Mouse (Mus musculus): ENCODE results near the gene Pak6. TPM values are rescaled to one million over a fixed set of nuclear protein-coding genes. Genes with fewer than 3 reads are reported as not detected.
A peak's percentile ranks its signal among the peaks of the same experiment; 100 is the strongest.

Pak6 gene
- polyA plus RNA-seq, 1 experiment from 2014 or later = 0.30 TPM

GRCm38 (mm10) chr2:118686693-118687092 lies 23.6 kb downstream of the Pak6 start:
- Histone ChIP-seq H3K27ac (ENCODE audit: low read length) (no peak overlapping the region), H3K27me3 (ENCODE audit: control insufficient read depth, insufficient read depth, low read depth, low read length) (no peaks in the 10 kb centered on the region; the same call in 1 of the 2 replicates), H3K4me3 (ENCODE audit: low read depth, low read length) (no peak overlapping the region), H3K4me2 (ENCODE audit: low read depth, low read length) (no peak overlapping the region), H3K36me3 (ENCODE audit: control insufficient read depth, insufficient read depth) (no peaks in the 10 kb centered on the region), H3K4me1 (ENCODE audit: control insufficient read depth, low read depth, low read length) (no peaks in the 10 kb centered on the region), H3K9me3 (replicated peaks; ENCODE audit: control insufficient read depth, low read length) (no peaks in the 10 kb centered on the region), H3K9ac (ENCODE audit: low read depth, low read length) (no peak overlapping the region)
- ATAC-seq (ENCODE audit: low read depth) = no peak
- 59% methylated on average over 8 of the region's 8 CpGs for WGBS (ENCODE audit: insufficient replicate concordance)

- H3K27me3 ChIP-seq (ENCODE audit: control insufficient read depth, insufficient read depth, low read depth, low read length) = no peaks in the 10 kb centered on the region; the same call in 1 of the 2 replicates
- 80% methylated on average over 3 of the region's 3 CpGs for WGBS (ENCODE audit: insufficient replicate concordance)
- H3K4me1 ChIP-seq (ENCODE audit: control insufficient read depth, low read depth, low read length) = no peaks in the 10 kb centered on the region
- H3K27ac ChIP-seq (ENCODE audit: low read length) = no peak overlapping the region
- no peak overlapping the region for H3K4me3 ChIP-seq (ENCODE audit: low read depth, low read length)
- no peak for ATAC-seq (ENCODE audit: low read depth)
- no peaks in the 10 kb centered on the region for H3K36me3 ChIP-seq (ENCODE audit: control insufficient read depth, insufficient read depth)
- no peaks in the 10 kb centered on the region for H3K9me3 ChIP-seq (replicated peaks; ENCODE audit: control insufficient read depth, low read length)
- no peak overlapping the region for H3K4me2 ChIP-seq (ENCODE audit: low read depth, low read length)
- H3K9ac ChIP-seq (ENCODE audit: low read depth, low read length) = no peak overlapping the region
Measured at GRCm38 (mm10) chr2:118687791-118688190, 24.7 kb downstream of the Pak6 start.

GRCm38 (mm10) chr2:118689875-118690274 lies 26.8 kb downstream of the Pak6 start:
- WGBS (ENCODE audit: insufficient replicate concordance) = 65% methylated on average over 10 of the region's 10 CpGs
- no peaks in the 10 kb centered on the region for H3K9me3 ChIP-seq (replicated peaks; ENCODE audit: control insufficient read depth, low read length)
- H3K27me3 ChIP-seq (ENCODE audit: control insufficient read depth, insufficient read depth, low read depth, low read length) = no peaks in the 10 kb centered on the region; the same call in 1 of the 2 replicates
- no peaks in the 10 kb centered on the region for H3K4me1 ChIP-seq (ENCODE audit: control insufficient read depth, low read depth, low read length)
- H3K9ac ChIP-seq (ENCODE audit: low read depth, low read length) = no peak overlapping the region
- no peak overlapping the region for H3K27ac ChIP-seq (ENCODE audit: low read length)
- no peaks in the 10 kb centered on the region for H3K36me3 ChIP-seq (ENCODE audit: control insufficient read depth, insufficient read depth)
- no peak overlapping the region for H3K4me3 ChIP-seq (ENCODE audit: low read depth, low read length)
- no peak for ATAC-seq (ENCODE audit: low read depth)
- no peak overlapping the region for H3K4me2 ChIP-seq (ENCODE audit: low read depth, low read length)

GRCm38 (mm10) chr2:118693370-118693966 lies 30.4 kb downstream of the Pak6 start:
- WGBS (ENCODE audit: insufficient replicate concordance) = 73% methylated on average over 19 of the region's 19 CpGs
- Histone ChIP-seq H3K4me1 (ENCODE audit: control insufficient read depth, low read depth, low read length) (peaks cover 5% of the 10 kb centered on the region), H3K4me2 (ENCODE audit: low read depth, low read length) (no peak overlapping the region), H3K27ac (ENCODE audit: low read length) (no peak overlapping the region), H3K9ac (ENCODE audit: low read depth, low read length) (no peak overlapping the region), H3K4me3 (ENCODE audit: low read depth, low read length) (no peak overlapping the region), H3K36me3 (ENCODE audit: control insufficient read depth, insufficient read depth) (no peaks in the 10 kb centered on the region), H3K27me3 (ENCODE audit: control insufficient read depth, insufficient read depth, low read depth, low read length) (peaks cover 10% of the 10 kb centered on the region), H3K9me3 (replicated peaks; ENCODE audit: control insufficient read depth, low read length) (no peaks in the 10 kb centered on the region)
- no peak for ATAC-seq (ENCODE audit: low read depth)

- no peak overlapping the region for H3K4me2 ChIP-seq (ENCODE audit: low read depth, low read length)
- H3K9ac ChIP-seq (ENCODE audit: low read depth, low read length) = no peak overlapping the region
- WGBS (ENCODE audit: insufficient replicate concordance) = 29% methylated on average over 11 of the region's 11 CpGs
- 0 out of 2 replicates have a peak, but pooled peaks have one; percentile 15 for ATAC-seq (ENCODE audit: low read depth)
- H3K9me3 ChIP-seq (replicated peaks; ENCODE audit: control insufficient read depth, low read length) = no peaks in the 10 kb centered on the region
- H3K27ac ChIP-seq (ENCODE audit: low read length) = no peak overlapping the region
- H3K36me3 ChIP-seq (ENCODE audit: control insufficient read depth, insufficient read depth) = no peaks in the 10 kb centered on the region
- H3K4me1 ChIP-seq (ENCODE audit: control insufficient read depth, low read depth, low read length) = peaks cover 8% of the 10 kb centered on the region
- no peak overlapping the region for H3K4me3 ChIP-seq (ENCODE audit: low read depth, low read length)
- H3K27me3 ChIP-seq (ENCODE audit: control insufficient read depth, insufficient read depth, low read depth, low read length) = peaks cover 30% of the 10 kb centered on the region
Measured at GRCm38 (mm10) chr2:118695677-118696232, 32.7 kb downstream of the Pak6 start.

GRCm38 (mm10) chr2:118696451-118697308 lies 33.6 kb downstream of the Pak6 start:
- Histone ChIP-seq H3K9ac (ENCODE audit: low read depth, low read length) (no peak overlapping the region), H3K9me3 (replicated peaks; ENCODE audit: control insufficient read depth, low read length) (no peaks in the 10 kb centered on the region), H3K4me2 (ENCODE audit: low read depth, low read length) (0 out of 2 replicates have a peak overlapping the region, but pooled peaks have one; percentile 13), H3K4me3 (ENCODE audit: low read depth, low read length) (no peak overlapping the region; the same call in 1 of the 2 replicates), H3K36me3 (ENCODE audit: control insufficient read depth, insufficient read depth) (no peaks in the 10 kb centered on the region), H3K27ac (ENCODE audit: low read length) (no peak overlapping the region), H3K27me3 (ENCODE audit: control insufficient read depth, insufficient read depth, low read depth, low read length) (peaks cover 39% of the 10 kb centered on the region), H3K4me1 (ENCODE audit: control insufficient read depth, low read depth, low read length) (peaks cover 8% of the 10 kb centered on the region)
- WGBS (ENCODE audit: insufficient replicate concordance) = 37% methylated on average over 21 of the region's 21 CpGs
- 0 out of 2 replicates have a peak, but pooled peaks have one; percentile 31 for ATAC-seq (ENCODE audit: low read depth)

- no peaks in the 10 kb centered on the region for H3K9me3 ChIP-seq (replicated peaks; ENCODE audit: control insufficient read depth, low read length)
- no peak for ATAC-seq (ENCODE audit: low read depth)
- H3K9ac ChIP-seq (ENCODE audit: low read depth, low read length) = no peak overlapping the region
- no peak overlapping the region for H3K4me2 ChIP-seq (ENCODE audit: low read depth, low read length)
- H3K27ac ChIP-seq (ENCODE audit: low read length) = no peak overlapping the region
- peaks cover 8% of the 10 kb centered on the region for H3K4me1 ChIP-seq (ENCODE audit: control insufficient read depth, low read depth, low read length)
- 44% methylated on average over 5 of the region's 5 CpGs for WGBS (ENCODE audit: insufficient replicate concordance)
- no peaks in the 10 kb centered on the region for H3K36me3 ChIP-seq (ENCODE audit: control insufficient read depth, insufficient read depth)
- no peak overlapping the region for H3K4me3 ChIP-seq (ENCODE audit: low read depth, low read length)
- peaks cover 46% of the 10 kb centered on the region for H3K27me3 ChIP-seq (ENCODE audit: control insufficient read depth, insufficient read depth, low read depth, low read length)
Measured at GRCm38 (mm10) chr2:118697311-118697877, 34.3 kb downstream of the Pak6 start.

GRCm38 (mm10) chr2:118697955-118698354 lies 34.9 kb downstream of the Pak6 start:
- Histone ChIP-seq H3K4me3 (ENCODE audit: low read depth, low read length) (no peak overlapping the region), H3K4me2 (ENCODE audit: low read depth, low read length) (no peak overlapping the region), H3K9ac (ENCODE audit: low read depth, low read length) (no peak overlapping the region), H3K4me1 (ENCODE audit: control insufficient read depth, low read depth, low read length) (peaks cover 14% of the 10 kb centered on the region), H3K36me3 (ENCODE audit: control insufficient read depth, insufficient read depth) (no peaks in the 10 kb centered on the region), H3K9me3 (replicated peaks; ENCODE audit: control insufficient read depth, low read length) (no peaks in the 10 kb centered on the region), H3K27ac (ENCODE audit: low read length) (no peak overlapping the region), H3K27me3 (ENCODE audit: control insufficient read depth, insufficient read depth, low read depth, low read length) (peaks cover 52% of the 10 kb centered on the region)
- WGBS (ENCODE audit: insufficient replicate concordance) = 42% methylated on average over 7 of the region's 7 CpGs
- ATAC-seq (ENCODE audit: low read depth) = no peak

Data from liver, embryonic 16.5 days (tissue).